Mouse (Mus musculus) cerebellum, adult 11-12 months (tissue): ENCODE data around the gene Amotl2.
"Not testable (repeated sequence)": the region's sequence is repeated elsewhere in the genome, so short reads cannot be mapped to it uniquely, and the experiment has no call there.

ENCODE experiments used
- DNase-seq: peaks from one replicate; pipeline ENCODE4 v3.0.0; 2022

Gene Amotl2

DNA sequence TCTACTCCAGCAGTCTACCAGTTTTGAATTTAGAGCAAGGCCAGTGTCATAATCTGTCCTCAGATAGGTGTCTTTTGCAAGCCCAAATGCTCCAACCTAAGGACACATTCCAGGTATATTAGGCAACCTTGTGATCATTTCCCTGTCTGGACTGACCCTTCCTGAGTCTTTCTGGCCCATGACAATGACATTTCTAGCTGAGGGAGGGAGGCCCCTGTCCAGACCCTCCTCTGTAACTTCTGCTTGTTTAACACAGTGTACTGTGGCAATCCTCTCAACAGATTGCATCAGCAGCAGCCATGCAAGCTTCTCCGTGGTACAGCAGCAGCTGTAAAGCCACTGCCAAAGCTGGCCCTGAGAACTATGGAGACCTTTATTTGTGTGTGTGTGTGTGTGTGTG lies 19.5 kb downstream of the Amotl2 start:
- no peak for DNase-seq

DNA sequence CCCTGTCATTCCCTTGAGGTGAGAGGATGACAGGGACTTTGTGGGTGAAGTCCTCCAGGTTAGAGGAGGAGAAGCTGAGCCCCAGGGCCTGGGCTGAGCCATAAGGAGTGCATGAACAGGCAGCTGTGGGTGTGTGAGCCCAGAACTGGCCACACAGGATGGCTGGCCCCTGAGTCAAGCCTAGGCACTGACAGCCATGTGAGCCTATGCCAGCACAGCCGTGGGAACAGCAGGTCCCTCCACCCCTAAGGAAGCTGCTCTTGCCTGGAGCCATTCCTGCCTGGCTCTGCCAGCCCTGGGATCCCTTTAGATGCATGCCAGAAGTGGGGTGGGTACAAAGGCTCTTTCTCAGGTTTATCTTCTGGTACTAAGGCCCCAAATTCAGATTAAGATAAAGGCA lies 20.9 kb downstream of the Amotl2 start:
- no peak for DNase-seq

- DNase-seq = no peak
These were observed 30.3 kb downstream of the Amotl2 start for GRCm38 (mm10) chr9:102746753-102747152.

- no peak for DNase-seq
These were observed 31.4 kb downstream of the Amotl2 start for GRCm38 (mm10) chr9:102747902-102748301.

- no peak for DNase-seq
These were observed 32.7 kb downstream of the Amotl2 start for GRCm38 (mm10) chr9:102749216-102749615.

GRCm38 (mm10) chr9:102751632-102752303 lies 35.3 kb downstream of the Amotl2 start:
- no peak for DNase-seq

DNA sequence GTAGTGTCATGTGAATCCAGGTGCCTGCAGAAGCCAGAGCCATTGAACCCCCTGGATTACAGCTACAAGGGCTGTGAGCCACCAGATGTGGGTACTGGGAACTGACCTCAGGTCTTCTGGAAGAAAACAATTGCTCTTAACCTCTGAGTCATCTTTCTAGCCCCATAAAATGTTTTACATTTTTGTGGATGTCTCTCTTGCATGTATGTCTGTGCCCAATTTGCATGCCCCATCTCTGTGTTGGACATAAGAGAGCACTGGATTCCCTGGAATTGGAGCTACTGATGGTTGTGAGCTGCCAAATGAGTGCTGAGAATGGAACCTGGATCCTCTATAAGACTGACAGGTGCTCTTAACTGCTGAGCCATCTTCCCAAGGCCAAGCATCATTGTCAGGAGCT lies 36.8 kb downstream of the Amotl2 start:
- no peak for DNase-seq

DNA sequence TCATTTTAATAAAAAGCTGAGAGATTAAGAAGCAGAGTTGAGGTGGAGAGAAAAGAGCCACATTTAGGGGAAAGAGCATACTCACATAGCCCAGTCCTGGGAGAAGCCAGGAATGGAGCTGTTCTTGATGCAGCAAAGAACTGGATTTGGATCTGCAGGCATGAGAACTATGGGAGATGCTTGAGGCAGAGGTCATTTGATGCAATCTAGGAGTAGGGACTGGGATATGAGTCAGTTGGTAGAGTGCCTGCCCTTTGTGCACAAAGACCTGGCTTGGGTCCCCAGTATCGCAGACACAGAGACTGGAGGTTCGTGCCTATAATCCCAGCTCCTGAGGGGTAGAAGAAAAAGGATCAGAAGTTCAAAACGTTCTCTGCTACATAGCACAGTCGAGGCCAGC lies 38.7 kb downstream of the Amotl2 start:
- DNase-seq = no peak

GRCm38 (mm10) chr9:102755591-102756270 lies 39.3 kb downstream of the Amotl2 start:
- no peak for DNase-seq

GRCm38 (mm10) chr9:102756352-102756751 lies 39.9 kb downstream of the Amotl2 start:
- DNase-seq = no peak

- no peak for DNase-seq
These were observed 42.4 kb downstream of the Amotl2 start for GRCm38 (mm10) chr9:102758851-102759250.

DNA sequence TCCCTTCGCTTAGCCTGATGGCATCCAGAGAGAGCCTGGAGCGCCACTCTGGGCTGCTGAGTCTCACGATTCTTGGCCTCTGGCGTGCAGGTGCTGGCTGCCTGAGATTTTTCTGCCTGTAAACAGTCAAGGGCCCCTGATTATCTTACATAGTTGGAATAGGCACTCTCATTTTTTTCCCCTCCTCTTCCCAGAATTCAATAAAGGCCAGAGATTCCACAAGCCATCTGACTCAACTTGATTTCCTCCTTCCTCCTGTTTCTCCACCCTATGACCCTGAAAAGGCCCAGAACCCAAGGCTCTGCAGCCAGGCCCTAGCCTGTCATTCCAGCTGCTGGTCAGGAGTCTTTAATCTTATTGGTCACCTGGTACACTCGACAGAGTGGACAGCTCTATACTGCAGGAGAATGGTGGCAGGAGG lies 43.1 kb downstream of the Amotl2 start:
- no peak for DNase-seq

DNA sequence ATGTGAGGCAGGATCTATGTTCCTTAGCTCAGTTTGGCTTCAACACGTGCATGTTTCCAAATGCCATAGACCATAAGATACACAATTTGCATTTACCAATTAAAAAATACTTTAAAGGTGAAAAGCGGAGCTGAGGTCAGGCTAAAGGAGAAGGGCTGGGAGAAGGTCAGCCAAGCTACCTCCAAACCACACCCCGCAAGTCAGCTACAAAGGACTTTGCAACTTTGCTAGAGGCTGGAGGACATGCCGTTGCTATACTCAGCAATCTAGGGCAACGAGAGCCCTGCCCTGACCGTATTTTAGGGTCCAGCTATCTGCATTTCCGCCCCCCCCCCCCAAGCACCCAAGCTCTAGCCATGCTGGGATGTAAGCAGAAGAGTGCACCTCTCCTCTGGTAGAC lies 45.1 kb downstream of the Amotl2 start:
- DNase-seq = no peak

- no peak for DNase-seq
These were observed 46.4 kb downstream of the Amotl2 start for GRCm38 (mm10) chr9:102762836-102763235.

DNA sequence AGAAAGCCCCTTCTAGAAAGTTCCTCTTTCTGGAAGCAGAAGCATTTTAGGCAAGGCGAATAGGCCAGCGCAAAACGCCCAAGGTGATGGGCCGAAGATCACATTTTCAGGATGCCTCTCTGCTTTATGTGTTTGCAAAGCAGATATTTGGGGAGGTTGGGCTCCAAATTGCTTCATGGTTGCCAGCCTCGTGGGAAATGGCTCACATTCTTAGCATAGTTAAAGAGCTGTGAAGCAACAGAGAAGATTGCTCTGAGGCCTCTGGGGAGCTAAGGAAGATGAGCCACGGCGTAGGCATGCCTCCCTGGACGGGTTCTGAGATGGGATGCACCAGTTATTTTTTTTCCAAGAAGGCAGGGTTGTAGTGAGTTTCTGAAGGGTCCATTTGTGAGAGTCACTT lies 47.0 kb downstream of the Amotl2 start:
- no peak for DNase-seq

DNA sequence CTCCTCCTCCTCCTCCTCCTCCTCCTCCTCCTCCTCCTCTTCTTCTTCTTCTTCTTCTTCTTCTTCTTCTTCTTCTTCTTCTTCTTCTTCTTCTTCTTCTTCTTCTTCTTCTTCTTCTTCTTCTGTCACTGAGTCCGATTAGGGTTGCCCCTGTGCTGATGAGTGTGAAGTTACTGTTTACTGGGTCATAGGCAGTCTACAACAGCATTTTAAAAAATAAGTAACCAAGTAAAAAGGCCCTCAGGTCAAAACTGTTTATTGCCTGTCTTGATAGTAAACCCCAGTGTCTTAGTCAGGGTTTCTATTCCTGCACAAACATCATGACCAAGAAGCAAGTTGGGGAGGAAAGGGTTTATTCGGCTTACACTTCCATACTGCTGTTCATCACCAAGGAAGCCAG lies 48.1 kb downstream of the Amotl2 start:
- not testable (repeated sequence) for DNase-seq

DNA sequence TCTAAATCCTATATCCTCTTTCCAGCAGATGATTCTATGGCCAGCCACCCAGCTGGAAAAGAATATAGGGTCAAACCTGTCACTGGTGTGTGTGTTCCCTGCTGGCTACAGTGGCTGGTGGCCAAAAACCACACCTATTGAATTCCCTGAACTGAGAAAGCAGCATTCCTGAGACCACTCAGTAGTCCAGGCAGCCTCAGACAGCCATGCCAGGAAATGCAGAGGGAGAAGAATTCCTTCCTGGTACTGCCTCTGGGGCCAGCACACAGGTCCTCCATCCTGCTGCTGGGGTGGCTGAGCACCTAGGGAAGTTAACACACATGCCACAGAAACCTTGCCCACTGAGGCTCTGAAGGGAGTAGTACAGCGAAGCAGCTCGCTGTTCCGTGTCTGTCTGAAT lies 50.3 kb downstream of the Amotl2 start:
- no peak for DNase-seq

DNA sequence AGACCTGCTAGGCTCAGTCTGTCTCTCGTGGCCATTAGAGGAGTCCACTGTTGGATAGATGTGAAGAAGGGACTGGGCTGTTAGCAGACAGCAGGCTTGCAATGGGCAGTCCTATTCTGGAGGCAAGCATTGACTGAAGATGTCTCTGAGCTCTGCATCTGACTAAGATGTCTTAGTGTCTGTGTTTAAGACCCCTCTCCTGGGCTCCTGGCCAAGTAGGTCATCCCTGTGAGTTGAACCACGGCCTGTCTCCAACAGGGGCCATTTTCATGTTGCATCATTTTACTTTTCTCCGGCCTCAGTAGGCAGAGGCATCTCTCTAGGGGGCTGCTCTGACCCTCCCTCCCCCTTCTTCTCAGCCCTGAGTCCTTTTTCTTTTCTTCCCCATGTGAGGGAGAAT lies 52.8 kb downstream of the Amotl2 start:
- DNase-seq = no peak

DNA sequence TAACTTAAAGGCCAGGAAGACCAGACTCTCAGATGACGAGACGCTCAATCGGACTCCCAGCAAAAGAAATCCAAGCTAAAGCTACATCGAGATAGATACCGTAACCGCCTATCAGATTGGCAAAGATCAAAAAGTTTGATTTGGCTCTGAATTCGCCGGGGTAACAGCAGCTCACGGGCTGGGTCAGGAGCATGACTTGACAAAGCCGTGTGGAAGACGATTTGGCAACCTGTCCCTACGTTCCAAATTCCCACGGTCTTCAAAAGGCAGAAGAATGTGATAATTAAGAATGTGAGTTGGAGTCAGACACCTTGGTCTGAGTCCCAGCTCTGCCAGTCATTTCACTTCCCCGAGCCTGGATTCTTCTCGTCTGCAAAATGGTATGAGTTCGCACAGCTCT lies 53.7 kb downstream of the Amotl2 start:
- no peak for DNase-seq

DNA sequence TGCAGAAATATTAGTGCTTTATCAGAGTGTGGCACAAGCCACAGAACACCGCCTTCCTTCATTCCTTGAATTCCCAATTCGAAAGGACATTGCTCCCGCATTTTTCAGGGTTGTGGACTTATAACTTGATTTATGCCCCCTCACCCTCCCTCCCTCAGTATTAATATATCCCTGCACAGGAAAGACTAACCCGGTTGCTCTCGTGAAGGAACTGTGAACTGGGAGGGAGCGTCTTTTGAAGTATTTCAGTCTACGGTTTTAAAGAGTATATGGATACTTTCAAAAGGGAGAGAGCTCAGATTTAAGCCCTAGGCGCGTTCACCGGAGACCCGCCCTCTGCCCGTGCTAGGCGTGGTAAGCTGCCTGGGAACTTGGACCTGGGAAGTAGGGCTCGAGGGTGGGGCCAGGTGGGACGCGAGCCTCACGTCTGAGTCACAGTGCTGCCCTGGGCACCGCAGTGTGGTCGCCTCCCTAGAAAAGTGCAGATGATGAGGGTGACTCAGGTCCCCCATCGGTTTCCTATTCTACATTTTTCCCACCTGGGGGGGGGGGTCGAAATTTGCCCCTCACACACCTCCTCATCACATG lies 54.9 kb downstream of the Amotl2 start:
- DNase-seq = no peak

GRCm38 (mm10) chr9:102777631-102778591 lies 61.4 kb downstream of the Amotl2 start:
- no peak for DNase-seq

DNA sequence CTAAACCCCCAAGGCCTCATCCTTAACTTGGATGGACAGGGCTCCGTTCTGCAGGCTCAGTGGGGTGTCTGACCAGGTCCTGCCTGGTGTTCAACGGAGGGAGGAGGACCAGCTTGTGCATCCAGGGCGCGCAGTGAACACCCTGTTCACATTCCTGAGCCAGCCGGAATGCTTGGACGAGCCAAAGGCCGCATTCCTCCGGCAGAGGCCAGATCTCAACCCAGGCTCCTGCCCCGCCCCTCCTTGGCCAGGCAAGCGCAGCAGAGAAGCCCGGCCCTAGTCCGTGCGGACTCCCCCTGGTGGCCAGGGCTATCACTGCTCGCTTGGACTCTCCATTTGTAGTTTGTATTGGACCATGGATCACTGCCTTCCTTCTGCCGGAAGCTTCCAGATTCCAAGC lies 63.0 kb downstream of the Amotl2 start:
- DNase-seq = peak; percentile 78
